Mouse (Mus musculus) heart, postnatal 4 days (tissue): ENCODE data around the gene Sf3b6. TPM values are rescaled to one million over a fixed set of nuclear protein-coding genes. Genes with fewer than 3 reads are reported as not detected.
"Not testable (repeated sequence)": the region's sequence is repeated elsewhere in the genome, so short reads cannot be mapped to it uniquely, and the experiment has no call there.

Experiments
- DNase-seq: peaks from one replicate; pipeline ENCODE4 v3.0.0; 2021
- total RNA-seq, 2 experiments: library from RNA; stranded (reverse); gene quantifications; 2 replicates each; pipeline ENCODE4 v1.2.3; 2021

Sf3b6 gene
- 10 to 100 TPM; 69.2 to 70.5 TPM for total RNA-seq

GRCm38 (mm10) chr12:4817361-4818101, at the start of gene Sf3b6:
Gene Sf3b6, plus strand, starts transcription at chr12:4817544.
- peak; percentile 99 for DNase-seq

GRCm38 (mm10) chr12:4768492-4769332, 48.6 kb upstream of the Sf3b6 start, which contains the start of the genes Pfn4 and Fam228b:
Gene Pfn4, plus strand, starts transcription at chr12:4769022.
Gene Fam228b, minus strand, starts transcription at chr12:4769267.
- DNase-seq: peak; percentile 98

DNA sequence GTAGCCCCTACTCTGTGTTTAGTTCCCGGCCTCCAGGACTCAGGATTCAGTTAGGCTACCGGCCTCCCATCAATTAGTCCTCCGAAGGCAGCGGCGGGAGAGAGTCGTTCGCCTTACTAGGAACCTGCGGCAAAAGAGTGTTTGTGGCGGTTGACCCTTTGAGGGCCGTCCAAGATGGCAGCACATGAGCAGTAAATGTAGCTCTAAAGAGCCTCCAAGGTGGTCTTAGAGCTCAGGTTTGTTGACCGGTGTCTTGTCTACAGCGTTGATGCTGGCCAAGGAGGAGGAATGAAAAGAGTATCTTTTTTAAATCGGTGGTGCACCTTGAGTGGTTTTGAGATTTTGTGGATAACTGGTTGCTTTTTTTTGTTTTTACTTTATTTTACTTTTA, 48.0 kb upstream of the Sf3b6 start:
- DNase-seq: no peak

- DNase-seq: no peak
Observed at GRCm38 (mm10) chr12:4774895-4775587, 42.3 kb upstream of the Sf3b6 start.

- no peak for DNase-seq
Observed at GRCm38 (mm10) chr12:4775588-4775949, 41.8 kb upstream of the Sf3b6 start.

DNA sequence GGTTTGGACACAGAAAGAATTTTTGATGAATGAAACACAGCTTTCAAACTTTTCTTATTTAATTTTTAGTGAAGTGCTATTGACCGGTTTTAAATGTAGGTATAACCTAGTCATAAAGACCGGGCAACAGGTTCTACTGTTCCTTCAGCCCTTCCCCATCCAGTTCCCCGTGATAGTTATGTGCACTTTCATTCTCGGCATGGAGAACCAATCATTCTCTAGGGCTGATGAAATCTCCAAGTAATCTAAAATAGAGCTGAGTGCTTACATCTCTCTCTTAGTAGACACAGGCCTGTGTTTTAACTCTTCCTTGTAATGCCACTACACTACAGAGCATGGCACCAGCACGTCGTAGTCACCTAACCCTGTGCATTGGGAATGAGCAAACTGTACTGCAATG, 39.6 kb upstream of the Sf3b6 start:
- DNase-seq: no peak

DNA sequence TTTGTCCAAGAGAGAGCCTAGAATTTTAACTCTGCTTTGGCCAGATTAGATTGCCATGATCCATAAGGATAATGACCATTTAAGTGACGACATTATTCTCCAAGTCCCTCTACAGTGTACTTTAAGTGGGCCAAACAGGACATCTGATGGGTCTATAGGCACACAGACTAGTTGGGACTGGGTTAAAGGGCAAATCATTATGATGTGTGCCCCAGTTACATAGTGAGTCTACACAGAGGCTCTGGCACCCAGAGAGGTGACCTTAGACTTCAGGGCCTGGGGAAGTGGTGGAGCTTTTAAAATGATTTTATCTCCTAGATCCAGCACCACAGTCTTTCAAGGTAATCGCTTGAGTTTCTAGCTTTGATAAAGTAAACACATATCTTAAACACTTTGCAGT, 37.1 kb upstream of the Sf3b6 start:
- no peak for DNase-seq

GRCm38 (mm10) chr12:4781270-4781669, 36.1 kb upstream of the Sf3b6 start:
- DNase-seq: no peak

GRCm38 (mm10) chr12:4781725-4782404, 35.5 kb upstream of the Sf3b6 start:
- peak; percentile 20 for DNase-seq

DNA sequence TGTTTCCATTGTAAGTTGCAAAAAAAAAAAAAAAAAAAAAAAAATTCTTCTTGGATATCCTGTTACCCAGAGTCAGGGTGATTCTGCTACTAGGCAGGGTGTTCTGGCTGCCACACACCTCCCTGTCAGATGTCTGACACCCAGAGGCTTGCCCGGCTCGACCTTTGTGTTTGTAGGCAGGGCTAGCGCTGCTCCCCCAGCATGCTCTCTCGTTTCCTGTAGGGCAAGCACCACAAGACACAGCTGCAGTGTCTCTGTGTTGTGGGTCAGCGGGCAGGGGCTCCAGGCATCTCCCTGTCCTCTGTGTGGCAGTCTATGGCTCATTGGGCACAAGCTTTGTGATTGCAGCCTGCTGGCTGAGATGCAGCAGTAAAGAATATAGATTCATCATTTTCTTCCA, 33.7 kb upstream of the Sf3b6 start:
- DNase-seq: no peak

- DNase-seq: no peak
Observed at GRCm38 (mm10) chr12:4784466-4784865, 32.9 kb upstream of the Sf3b6 start.

DNA sequence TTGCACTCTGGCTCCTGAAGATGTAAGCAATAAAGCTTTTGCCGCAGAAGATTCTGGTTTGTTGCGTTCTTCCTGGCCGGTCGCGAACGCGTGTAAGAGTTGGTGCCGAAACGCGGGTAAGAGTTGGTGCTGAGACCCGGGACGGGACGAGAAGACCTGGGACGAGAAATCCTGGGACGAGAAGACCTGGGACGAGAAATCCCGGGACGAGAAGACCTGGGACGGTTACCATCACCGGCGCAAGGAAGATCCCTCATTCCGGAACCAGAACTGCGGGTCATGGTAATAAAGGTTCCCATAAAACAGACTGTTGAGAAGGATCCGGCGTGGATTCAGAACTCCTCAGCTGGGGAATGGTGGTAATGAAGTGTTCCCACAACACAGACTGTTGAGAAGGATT, 29.2 kb upstream of the Sf3b6 start:
- DNase-seq: not testable (repeated sequence)

- DNase-seq: peak; percentile 27
Observed at GRCm38 (mm10) chr12:4793718-4794117, 23.6 kb upstream of the Sf3b6 start.

DNA sequence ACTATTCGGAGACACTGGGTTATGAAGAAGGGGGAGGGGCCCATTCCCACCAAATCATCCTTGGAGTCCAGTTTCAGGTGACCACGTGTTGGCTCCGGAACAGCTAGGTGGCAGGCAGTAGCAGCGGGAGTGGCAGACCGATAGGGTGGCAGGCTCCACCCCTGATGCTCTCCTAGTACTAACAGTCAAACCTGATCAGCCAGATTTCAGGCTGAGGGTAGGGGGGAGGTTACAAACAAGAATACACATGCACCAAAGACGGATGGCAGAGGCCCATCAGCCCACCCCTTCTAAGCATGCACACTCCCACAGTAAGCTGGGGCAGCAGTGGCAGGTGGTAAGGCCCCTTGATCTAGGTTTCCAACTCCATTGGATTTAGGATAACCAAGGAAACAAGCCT, 19.9 kb upstream of the Sf3b6 start:
- DNase-seq: not testable (repeated sequence)

DNA sequence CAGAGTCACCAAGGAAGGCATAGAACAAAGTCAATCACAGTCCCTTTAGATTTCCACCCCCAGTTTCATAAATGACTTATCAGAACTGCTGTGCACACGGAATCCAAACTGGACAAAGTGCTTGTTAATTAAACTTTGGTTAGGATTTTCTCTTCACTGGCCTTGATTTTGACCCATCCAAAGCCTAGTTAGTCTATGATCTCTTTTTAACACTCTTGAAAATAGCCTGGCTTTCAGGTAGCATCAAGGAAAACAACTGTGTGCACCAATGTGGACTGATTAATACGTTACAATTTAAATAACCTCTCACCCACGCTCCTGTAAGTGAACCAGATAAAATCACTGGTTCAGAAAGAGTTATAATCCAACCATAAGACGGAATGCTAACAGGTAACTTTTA, 6.3 kb upstream of the Sf3b6 start:
- DNase-seq: no peak

DNA sequence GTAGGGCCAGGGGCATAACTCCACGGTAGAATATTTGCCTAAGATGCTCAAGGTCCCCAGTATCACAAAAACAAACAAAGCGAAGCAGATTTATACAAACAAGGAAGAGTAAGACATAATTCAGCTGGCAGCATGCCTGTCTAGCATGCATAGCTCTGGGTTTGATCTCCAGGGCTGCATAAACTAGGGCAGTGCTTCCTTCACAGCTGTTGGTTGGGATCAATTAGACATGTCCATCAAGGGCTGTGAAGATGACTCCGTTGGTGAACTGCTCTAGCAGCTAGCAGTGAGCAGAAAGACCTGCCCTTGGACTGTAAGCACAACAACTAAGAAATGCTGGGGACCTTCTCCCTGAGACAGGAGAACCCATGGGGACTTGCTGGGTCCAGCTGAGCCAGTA, 5.6 kb upstream of the Sf3b6 start:
- no peak for DNase-seq

DNA sequence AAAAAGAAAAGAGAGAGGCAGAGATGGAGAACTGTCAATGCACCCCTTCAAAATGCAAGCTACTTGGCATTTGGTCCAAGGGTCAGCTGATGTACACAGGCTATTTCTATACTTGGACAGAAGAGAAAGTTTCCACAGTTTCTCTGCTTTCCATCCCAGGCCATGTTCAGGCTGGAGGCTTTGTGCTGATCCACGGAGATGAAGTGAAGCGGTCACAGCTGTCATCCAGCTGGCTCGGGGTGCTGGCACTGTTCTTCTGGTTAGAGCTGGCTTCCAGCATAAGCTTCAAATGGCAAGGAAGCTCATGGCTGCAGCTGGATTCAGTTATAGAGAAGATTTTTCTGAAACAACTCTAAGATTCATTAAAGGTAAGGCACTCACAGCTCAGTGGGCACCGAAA, 3.7 kb upstream of the Sf3b6 start:
- DNase-seq: peak; percentile 32

DNA sequence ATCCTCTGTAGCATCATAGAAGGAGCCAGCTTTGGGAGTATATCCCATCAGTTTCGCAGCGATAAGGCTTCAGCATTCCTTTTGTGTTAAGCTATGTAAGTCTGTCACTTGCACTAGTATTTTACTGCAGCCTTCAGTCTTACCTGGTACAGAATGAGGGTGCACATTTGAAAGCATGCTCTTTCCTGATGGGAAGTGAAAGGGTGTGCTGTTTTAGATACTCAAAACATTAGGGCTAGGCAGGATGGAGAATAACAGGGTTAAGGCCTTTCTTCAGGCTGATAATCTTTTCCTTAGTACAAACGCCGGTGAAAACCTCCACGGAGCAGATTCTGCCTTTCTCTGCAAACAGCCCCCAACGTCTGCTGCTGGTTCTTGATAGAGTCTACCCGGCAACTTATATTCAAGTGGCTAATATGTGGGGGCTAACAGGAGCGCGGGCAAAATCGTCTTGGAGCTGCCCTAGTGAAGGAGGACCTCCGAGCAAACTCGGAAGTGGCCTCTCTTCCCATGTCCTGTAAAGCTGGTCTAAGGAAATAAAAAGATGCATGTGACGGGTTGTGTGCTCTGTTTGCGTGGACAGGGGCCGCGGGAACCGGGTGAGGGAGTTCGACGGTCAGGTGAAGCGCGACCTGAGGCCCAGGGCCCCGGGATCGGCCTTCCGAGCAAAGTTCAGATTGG, 524 bp upstream of the Sf3b6 start:
- no peak for DNase-seq

DNA sequence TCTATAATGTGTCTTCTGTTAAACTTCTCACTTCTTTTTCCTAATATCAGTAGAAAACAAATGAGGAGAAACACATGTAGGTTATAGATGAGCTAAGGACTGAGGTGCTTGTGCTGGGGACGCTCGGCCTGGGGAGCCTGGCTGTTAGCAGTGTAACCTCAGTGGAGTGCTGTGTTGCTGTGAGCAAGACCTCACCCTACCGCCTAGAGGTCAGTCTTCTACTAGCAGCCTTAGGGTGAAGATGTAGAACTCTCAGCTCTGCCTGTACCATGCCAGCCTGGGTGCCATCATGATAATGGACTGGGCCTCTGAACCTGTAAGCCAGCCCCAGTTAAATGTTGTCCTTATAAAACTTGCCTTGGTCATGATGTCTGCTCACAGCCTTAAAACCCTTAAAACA, 9.9 kb downstream of the Sf3b6 start:
- DNase-seq: no peak

GRCm38 (mm10) chr12:4836959-4837358, 19.6 kb downstream of the Sf3b6 start:
- no peak for DNase-seq

DNA sequence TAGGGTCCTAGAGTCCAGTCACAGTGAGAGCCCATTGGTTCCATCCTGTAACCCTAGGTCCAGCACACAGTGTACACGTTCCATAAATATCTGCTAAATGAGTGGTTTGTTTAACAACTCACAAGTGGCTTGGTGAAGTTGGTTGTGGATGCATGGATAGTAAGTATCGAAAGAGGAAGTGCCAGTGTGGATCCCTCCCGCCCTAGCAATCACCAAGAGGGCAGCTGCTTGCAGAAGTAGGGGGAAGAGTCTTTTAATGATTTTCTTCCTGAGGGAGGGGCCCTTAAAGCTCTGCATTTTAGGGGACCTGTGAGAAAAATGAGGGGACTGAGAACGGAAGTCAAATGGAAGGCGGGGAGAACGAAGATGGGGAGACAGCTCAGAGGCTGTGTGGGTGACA, 22.7 kb downstream of the Sf3b6 start:
- no peak for DNase-seq

DNA sequence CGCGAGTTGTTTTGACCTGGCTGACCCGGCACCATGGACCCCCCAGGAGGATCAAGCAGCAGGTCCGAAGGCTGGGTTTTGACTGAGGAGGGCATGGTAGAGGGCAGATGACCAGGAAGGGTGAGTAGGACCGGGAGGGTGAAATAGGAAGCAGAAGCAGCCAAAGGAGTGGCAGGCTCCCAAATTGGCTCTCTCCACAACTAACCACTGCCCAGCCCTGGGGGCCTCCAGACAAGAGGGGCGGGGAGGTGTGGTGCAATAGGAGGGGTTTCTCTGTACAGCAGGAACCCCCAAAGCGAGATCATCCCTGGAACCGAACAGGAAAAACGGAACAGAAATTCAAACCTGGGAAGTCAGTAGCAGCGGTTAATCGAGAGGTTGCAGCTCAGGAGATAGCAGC, 23.4 kb downstream of the Sf3b6 start:
- DNase-seq: peak; percentile 18
